Mouse (Mus musculus) lung, postnatal 0 days (tissue): ENCODE measurements at regions not wholly inside any gene's neighbourhood (a gene's known extent, or its start where the extent isn't known, plus 50 kb on each side); places are given as distances from the start of the nearest gene placed in this dataset.

ENCODE experiments used
- ATAC-seq: fragments of 200-750 bp; cut with Nextera tagmentation; 2 replicates; pipeline ENCODE4 v1.8.0; 2017; ENCODE audit warnings: moderate library complexity
- DNase-seq: peaks from one replicate; pipeline ENCODE4 v3.0.0-alpha.2; 2016; ENCODE audit warnings: low spot score
- H3K27ac ChIP-seq: fragments of 300-500 bp; sonication (generic); 2 replicates; pipeline ENCODE4 v1.5.1; 2014; ENCODE audit warnings: antibody characterized with exemption, mild to moderate bottlenecking, low read length, mixed read lengths
- H3K27me3 ChIP-seq: fragments of 300-500 bp; sonication (generic); replicated peaks from 2 replicates; pipeline ENCODE4 v1.6.1; 2014; ENCODE audit warnings: low read length, mixed read lengths; ENCODE audit not compliant: insufficient read depth
- H3K36me3 ChIP-seq: fragments of 300-500 bp; sonication (generic); 2 replicates; pipeline ENCODE4 v1.6.1; 2014; ENCODE audit warnings: low read length, mixed read lengths; ENCODE audit not compliant: insufficient read depth
- H3K4me1 ChIP-seq: fragments of 300-500 bp; sonication (generic); 2 replicates; pipeline ENCODE4 v1.6.1; 2014; ENCODE audit warnings: antibody characterized with exemption, low read depth, low read length, mixed read lengths; ENCODE audit not compliant: insufficient read depth
- H3K4me2 ChIP-seq: fragments of 300-500 bp; sonication (generic); replicated peaks from 2 replicates; pipeline ENCODE4 v1.6.1; 2014; ENCODE audit warnings: low read depth, mild to moderate bottlenecking, low read length, moderate library complexity, mixed read lengths
- H3K4me3 ChIP-seq: fragments of 300-500 bp; sonication (generic); 2 replicates; pipeline ENCODE4 v1.5.1; 2014; ENCODE audit warnings: low read depth, low read length
- H3K9ac ChIP-seq: fragments of 300-500 bp; sonication (generic); replicated peaks from 2 replicates; pipeline ENCODE4 v1.6.1; 2014; ENCODE audit warnings: low read depth, mild to moderate bottlenecking
- H3K9me3 ChIP-seq: fragments of 300-500 bp; sonication (generic); 2 replicates; pipeline ENCODE4 v1.6.1; 2016; ENCODE audit warnings: low read length, mixed read lengths
- CTCF ChIP-seq: IDR thresholded peaks from 2 replicates; pipeline ENCODE4 v1.5.1; 2016; ENCODE audit warnings: antibody characterized with exemption, mild to moderate bottlenecking
- EP300 ChIP-seq: IDR thresholded peaks from 2 replicates; pipeline ENCODE4 v1.6.1; 2016; ENCODE audit warnings: antibody characterized with exemption, mild to moderate bottlenecking, control low read depth
- WGBS: fragments of 180-500 bp; shearing (Covaris S2); extraction: QIAGEN DNeasy Blood & Tissue Kit; methylation state at CpG from one replicate; pipeline ENCODE4 v1.1.7; 2014; 5-methylcytosine and 5-hydroxymethylcytosine counted together

DNA sequence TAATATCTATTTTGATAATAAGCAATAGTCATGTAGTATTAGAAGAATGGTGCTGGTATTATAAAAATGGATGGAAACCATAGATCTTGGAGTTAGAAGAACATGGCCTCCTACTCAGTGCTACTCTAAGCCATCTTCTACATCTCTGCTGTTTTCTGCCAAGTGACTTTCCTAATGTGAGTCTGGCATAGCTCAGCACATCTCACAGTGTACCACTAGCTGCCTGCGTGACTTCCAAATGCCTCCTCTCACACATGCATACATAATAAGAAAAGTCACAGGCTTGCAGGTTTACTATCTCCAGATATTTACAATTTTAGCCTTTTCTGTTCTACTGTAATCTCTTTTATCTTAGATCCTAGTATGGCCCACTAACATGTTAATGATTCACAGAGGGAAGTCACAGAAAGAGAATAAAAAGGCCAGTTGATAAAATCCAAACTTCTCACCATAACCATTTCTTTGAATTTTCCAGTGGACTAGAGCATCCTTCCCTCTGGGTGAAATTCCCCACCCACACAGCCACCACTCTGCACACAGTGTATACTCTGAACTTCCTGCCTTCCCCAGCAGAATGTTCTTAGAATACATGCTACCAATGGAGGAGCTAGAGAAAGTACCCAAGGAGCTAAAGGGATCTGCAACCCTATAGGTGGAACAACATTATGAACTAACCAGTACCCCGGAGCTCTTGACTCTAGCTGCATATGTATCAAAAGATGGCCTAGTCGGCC is 717.5 kb upstream of the Igfbp3 start:
- Histone ChIP-seq H3K4me1 (no peaks in the 10 kb centered on the region), H3K27me3 (no peaks in the 10 kb centered on the region), H3K9ac (no peak overlapping the region), H3K27ac (no peak overlapping the region), H3K9me3 (peaks cover 5% of the 10 kb centered on the region; the same call in 1 of the 2 replicates), H3K4me3 (no peak overlapping the region), H3K36me3 (no peaks in the 10 kb centered on the region), H3K4me2 (no peak overlapping the region)
- DNase-seq (no peak), ATAC-seq (no peak)
- 75% methylated on average over 2 of the region's 3 CpGs for WGBS
- TF ChIP-seq EP300 (no peak), CTCF (no peak)

DNA sequence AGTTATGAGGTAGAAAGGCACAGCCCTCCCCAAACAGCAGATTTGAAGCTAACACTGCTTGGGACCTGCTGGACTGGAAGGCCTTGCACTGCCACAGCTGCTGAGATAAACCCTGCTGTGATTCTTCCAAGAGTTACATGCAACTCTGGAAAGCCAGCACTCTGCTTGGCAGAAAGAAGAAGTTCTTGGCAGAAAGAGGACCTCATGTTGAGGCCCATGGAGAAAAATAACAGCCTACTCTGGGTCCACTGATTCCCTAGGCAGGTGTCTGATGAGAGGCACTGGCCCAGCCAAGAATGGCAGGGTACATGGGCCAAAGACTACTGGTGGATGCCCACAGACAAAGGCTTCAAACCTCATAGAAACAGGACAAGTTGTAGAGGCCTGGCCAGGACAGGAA is 714.0 kb upstream of the Igfbp3 start:
- Histone ChIP-seq H3K4me2 (no peak overlapping the region), H3K9me3 (peaks cover 5% of the 10 kb centered on the region; the same call in 1 of the 2 replicates), H3K4me1 (no peaks in the 10 kb centered on the region), H3K36me3 (no peaks in the 10 kb centered on the region), H3K9ac (no peak overlapping the region), H3K27me3 (no peaks in the 10 kb centered on the region), H3K27ac (no peak overlapping the region), H3K4me3 (no peak overlapping the region)
- TF ChIP-seq EP300 (no peak), CTCF (no peak)
- DNase-seq: no peak
- ATAC-seq: no peak

DNA sequence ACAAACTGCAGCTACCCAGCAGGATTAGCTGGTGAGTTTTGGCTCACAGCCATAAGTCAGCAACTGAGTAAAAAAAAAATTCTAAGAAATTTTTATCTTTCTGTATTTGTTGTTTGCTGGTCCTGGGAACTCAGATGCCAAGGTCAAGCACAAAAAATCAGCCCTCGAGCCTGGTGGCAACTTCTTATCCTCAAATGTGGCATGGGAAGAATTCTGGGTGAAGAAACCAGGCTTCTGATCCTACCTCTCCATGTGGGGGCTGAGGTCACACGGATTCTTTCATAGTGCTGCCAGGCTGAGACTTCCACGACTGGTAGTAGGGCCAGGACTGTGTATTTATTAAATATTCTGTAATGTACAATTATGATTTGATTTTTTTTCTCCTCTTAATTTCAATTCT is 698.3 kb upstream of the Igfbp3 start:
- Histone ChIP-seq H3K4me2 (no peak overlapping the region), H3K27ac (no peak overlapping the region), H3K4me3 (no peak overlapping the region), H3K4me1 (no peaks in the 10 kb centered on the region), H3K36me3 (no peaks in the 10 kb centered on the region), H3K9me3 (no peaks in the 10 kb centered on the region), H3K9ac (no peak overlapping the region), H3K27me3 (no peaks in the 10 kb centered on the region)
- DNase-seq (no peak), ATAC-seq (no peak)
- 45% methylated on average over 3 of the region's 3 CpGs for WGBS
- TF ChIP-seq CTCF (no peak), EP300 (no peak)

DNA sequence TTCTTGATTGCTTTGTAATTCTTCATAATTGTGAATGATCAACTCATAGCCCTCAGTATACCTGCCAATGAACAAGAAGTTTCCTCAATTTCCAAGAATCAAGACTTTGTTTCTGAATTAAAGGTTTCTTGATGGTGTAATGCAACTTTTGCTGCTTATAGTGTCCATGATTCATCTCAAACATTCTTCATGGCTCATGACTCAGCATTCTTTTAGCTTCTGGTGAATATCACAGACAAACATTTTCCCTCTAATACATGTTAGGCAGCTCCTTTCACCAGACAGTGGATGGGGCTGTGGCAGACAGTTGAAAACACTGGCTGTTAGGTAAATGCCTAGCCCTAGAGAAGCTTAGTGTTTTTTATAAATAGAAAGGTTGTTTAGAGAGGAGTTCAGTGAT is 686.5 kb upstream of the Igfbp3 start:
- no peak overlapping the region for H3K27ac ChIP-seq
- no peaks in the 10 kb centered on the region for H3K4me1 ChIP-seq
- ATAC-seq (no peak), DNase-seq (peak; percentile 12)
- no peak overlapping the region for H3K9ac ChIP-seq
- H3K4me3 ChIP-seq: no peak overlapping the region
- H3K4me2 ChIP-seq: no peak overlapping the region
- no peak for TF ChIP-seq CTCF
- no peak for TF ChIP-seq EP300
- no peaks in the 10 kb centered on the region for H3K36me3 ChIP-seq
- H3K27me3 ChIP-seq: no peaks in the 10 kb centered on the region
- no peaks in the 10 kb centered on the region for H3K9me3 ChIP-seq

DNA sequence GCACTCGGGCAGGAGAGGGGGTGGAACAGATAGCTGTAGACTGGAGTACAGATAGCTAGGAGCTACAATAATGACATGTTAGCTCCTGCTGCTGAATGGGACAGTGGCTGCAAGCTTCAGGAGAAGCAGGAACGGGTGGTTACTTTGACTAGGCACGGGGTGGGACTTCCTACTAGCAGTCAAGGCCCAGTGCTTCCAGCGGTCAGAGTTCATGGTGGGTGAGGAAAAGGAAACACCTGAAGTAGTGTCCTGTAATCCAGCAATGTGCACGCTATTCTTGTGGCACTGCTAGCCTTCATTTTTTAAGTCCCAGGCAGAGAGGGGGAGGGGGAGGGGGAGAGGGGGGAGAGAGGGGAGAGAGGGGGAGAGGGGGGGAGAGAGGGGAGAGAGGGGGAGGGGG is 684.5 kb upstream of the Igfbp3 start:
- H3K9ac ChIP-seq: no peak overlapping the region
- H3K4me2 ChIP-seq: no peak overlapping the region
- DNase-seq: no peak
- H3K4me1 ChIP-seq: no peaks in the 10 kb centered on the region
- TF ChIP-seq CTCF (no peak), EP300 (no peak)
- ATAC-seq: no peak
- H3K9me3 ChIP-seq: no peaks in the 10 kb centered on the region
- H3K27me3 ChIP-seq: no peaks in the 10 kb centered on the region
- H3K27ac ChIP-seq: no peak overlapping the region
- H3K36me3 ChIP-seq: no peaks in the 10 kb centered on the region
- 39% methylated on average over 5 of the region's 5 CpGs for WGBS
- no peak overlapping the region for H3K4me3 ChIP-seq

DNA sequence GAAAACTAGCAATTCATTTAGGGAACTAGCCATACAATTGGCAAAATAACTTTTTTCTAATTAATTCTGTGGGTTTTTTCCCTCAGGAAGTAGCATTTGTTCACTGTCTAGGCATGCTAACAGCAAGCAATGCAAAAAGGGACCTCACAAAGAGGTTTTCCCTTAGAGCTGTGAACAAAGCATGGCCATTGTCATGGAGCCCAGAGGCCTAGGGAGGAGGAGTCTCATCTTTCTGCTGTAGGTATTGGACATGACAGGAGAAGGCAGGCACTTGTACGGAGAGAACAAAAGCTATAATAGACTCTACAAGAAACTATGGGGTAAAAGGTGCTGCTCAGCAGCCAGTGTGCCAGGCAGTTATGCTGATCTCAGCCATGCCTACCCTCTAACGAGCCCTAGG is 666.8 kb upstream of the Igfbp3 start:
- ATAC-seq: no peak
- H3K9me3 ChIP-seq: no peaks in the 10 kb centered on the region
- no peaks in the 10 kb centered on the region for H3K27me3 ChIP-seq
- H3K9ac ChIP-seq: no peak overlapping the region
- H3K4me1 ChIP-seq: no peaks in the 10 kb centered on the region
- H3K36me3 ChIP-seq: no peaks in the 10 kb centered on the region
- H3K4me2 ChIP-seq: no peak overlapping the region
- TF ChIP-seq CTCF (no peak), EP300 (no peak)
- H3K4me3 ChIP-seq: no peak overlapping the region
- no peak for DNase-seq
- no peak overlapping the region for H3K27ac ChIP-seq
- WGBS: 66% methylated on average over 2 of the region's 2 CpGs

DNA sequence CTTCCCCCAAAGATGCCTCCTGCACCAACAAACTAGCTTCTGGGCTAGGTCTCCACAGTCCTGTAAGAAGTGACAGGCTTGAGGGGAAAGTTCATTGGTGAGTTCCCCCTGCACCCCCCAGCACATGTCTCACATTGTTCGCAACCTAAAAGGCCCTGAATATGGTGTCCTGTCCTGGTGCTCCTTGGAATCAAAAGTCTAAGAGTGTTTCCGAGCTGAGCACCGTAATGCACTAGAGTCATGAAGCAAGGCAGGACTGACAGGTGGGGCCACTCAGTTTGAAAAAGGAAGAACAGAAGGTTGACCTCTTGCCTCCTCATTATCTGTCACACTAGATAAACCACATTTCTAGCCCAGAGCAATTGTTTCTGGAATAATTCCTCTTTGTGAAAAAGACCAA is 650.4 kb upstream of the Igfbp3 start:
- WGBS: 50% methylated on average over 3 of the region's 3 CpGs
- ATAC-seq (no peak), DNase-seq (no peak)
- Histone ChIP-seq H3K4me2 (no peak overlapping the region), H3K9me3 (no peaks in the 10 kb centered on the region), H3K9ac (no peak overlapping the region), H3K4me3 (no peak overlapping the region), H3K4me1 (no peaks in the 10 kb centered on the region), H3K27ac (no peak overlapping the region), H3K36me3 (no peaks in the 10 kb centered on the region), H3K27me3 (no peaks in the 10 kb centered on the region)
- no peak for TF ChIP-seq CTCF
- no peak for TF ChIP-seq EP300
